Mouse (Mus musculus) hindbrain, embryonic 14.5 days (tissue): ENCODE data around the gene Spred2. TPM values are rescaled to one million over a fixed set of nuclear protein-coding genes. Genes with fewer than 3 reads are reported as not detected.
A peak's percentile ranks its signal among the peaks of the same experiment; 100 is the strongest.

Experiments used
- ATAC-seq: fragments of 200-750 bp; cut with Nextera tagmentation; 2 replicates; pipeline ENCODE4 v1.8.0; 2017; ENCODE audit warnings: moderate number of reproducible peaks, mild to moderate bottlenecking, moderate TSS enrichment, moderate library complexity; ENCODE audit not compliant: low FRiP score
- DNase-seq: peaks from one replicate; pipeline ENCODE4 v3.0.0-alpha.2; 2015; ENCODE audit warnings: low spot score
- H3K27ac ChIP-seq: fragments of 300-500 bp; sonication (generic); 2 replicates; pipeline ENCODE4 v1.5.1; 2014; ENCODE audit warnings: mild to moderate bottlenecking, moderate library complexity
- H3K27me3 ChIP-seq: fragments of 300-500 bp; sonication (generic); 2 replicates; pipeline ENCODE4 v1.6.1; 2014; ENCODE audit warnings: mild to moderate bottlenecking, low read length, mixed read lengths; ENCODE audit not compliant: control insufficient read depth, insufficient read depth
- H3K36me3 ChIP-seq: fragments of 300-500 bp; sonication (generic); replicated peaks from 2 replicates; pipeline ENCODE4 v1.6.1; 2014; ENCODE audit not compliant: control insufficient read depth, insufficient read depth
- H3K4me1 ChIP-seq: fragments of 300-500 bp; sonication (generic); replicated peaks from 2 replicates; pipeline ENCODE4 v1.6.1; 2014; ENCODE audit warnings: antibody characterized with exemption, low read length, mixed read lengths; ENCODE audit not compliant: control insufficient read depth, insufficient read depth
- H3K4me2 ChIP-seq: fragments of 300-500 bp; sonication (generic); replicated peaks from 2 replicates; pipeline ENCODE4 v1.6.1; 2014; ENCODE audit warnings: mild to moderate bottlenecking, moderate library complexity
- H3K4me3 ChIP-seq: fragments of 300-500 bp; sonication (generic); replicated peaks from 2 replicates; pipeline ENCODE4 v1.5.1; 2014; ENCODE audit warnings: mild to moderate bottlenecking, low read length
- H3K9ac ChIP-seq: fragments of 300-500 bp; sonication (generic); 2 replicates; pipeline ENCODE4 v1.6.1; 2014
- H3K9me3 ChIP-seq: fragments of 300-500 bp; sonication (generic); 2 replicates; pipeline ENCODE4 v1.6.1; 2016; ENCODE audit warnings: low read length; ENCODE audit not compliant: control insufficient read depth
- WGBS: fragments of 180-500 bp; shearing (Covaris S2); extraction: QIAGEN DNeasy Blood & Tissue Kit; methylation state at CpG from one replicate; pipeline ENCODE4 v1.1.7; 2014; 5-methylcytosine and 5-hydroxymethylcytosine counted together
- polyA plus RNA-seq: library from polyadenylated mRNA; unstranded; fragments of >200 nt; fragmentation: Nextera tagmentation; extraction: Ambion mirVana; gene quantifications from 2 replicates; pipeline ENCODE4 v1.2.1, GENCODE M21; 2014

Spred2 gene
- polyA plus RNA-seq, 1 experiment from 2014 or later: 6.4 TPM

DNA sequence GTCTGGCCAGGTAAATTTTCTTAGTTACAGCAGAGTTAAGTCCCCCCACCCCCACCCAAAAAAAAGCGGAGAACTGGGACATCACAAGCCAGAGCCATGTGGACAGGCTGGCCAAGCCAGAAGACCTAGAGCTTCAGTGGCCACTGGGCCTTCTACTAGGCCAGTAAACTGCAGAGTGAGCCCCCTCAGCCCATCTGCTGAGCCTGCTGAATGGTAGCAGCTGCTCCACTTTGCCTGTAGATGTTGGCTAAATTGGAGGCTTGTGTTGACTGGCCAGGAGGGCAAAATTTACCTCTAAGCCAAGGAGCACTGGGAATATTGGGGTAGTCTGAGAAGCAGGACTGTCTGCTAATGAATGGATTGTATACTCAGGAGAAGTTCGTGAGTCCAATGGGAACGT lies 36.4 kb downstream of the Spred2 start:
- no peak for ATAC-seq
- no peaks in the 10 kb centered on the region for H3K27me3 ChIP-seq
- no peak overlapping the region for H3K9ac ChIP-seq
- WGBS: 84% methylated on average over 3 of the region's 3 CpGs
- DNase-seq: no peak
- peaks cover 14% of the 10 kb centered on the region for H3K4me1 ChIP-seq
- H3K9me3 ChIP-seq: no peaks in the 10 kb centered on the region
- H3K4me3 ChIP-seq: no peak overlapping the region
- no peak overlapping the region for H3K27ac ChIP-seq
- H3K4me2 ChIP-seq: no peak overlapping the region
- no peaks in the 10 kb centered on the region for H3K36me3 ChIP-seq

DNA sequence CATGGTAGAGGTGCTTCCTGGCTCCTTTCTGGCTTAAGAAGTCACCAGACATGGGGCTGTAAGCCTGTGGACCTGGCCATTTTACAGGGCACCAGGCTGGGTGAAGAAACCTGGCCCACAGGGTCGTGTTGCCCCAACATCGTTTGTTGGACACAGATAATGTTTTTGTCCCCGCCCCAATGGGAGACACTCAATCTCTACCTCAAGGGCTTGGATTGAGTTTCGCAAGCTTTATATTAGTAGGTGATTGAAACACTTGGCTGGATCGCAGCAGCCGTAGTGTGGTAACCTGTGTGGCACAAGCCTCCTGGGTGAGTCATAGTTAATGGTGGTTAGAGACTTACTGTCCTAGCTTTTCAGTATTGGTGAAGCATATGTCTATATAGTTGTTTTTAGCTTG lies 36.9 kb downstream of the Spred2 start:
- Histone ChIP-seq H3K27me3 (no peaks in the 10 kb centered on the region), H3K27ac (no peak overlapping the region), H3K9ac (no peak overlapping the region), H3K4me3 (no peak overlapping the region), H3K4me1 (peaks cover 14% of the 10 kb centered on the region), H3K9me3 (no peaks in the 10 kb centered on the region), H3K4me2 (no peak overlapping the region), H3K36me3 (no peaks in the 10 kb centered on the region)
- no peak for DNase-seq
- ATAC-seq: no peak
- 95% methylated on average over 6 of the region's 6 CpGs for WGBS

DNA sequence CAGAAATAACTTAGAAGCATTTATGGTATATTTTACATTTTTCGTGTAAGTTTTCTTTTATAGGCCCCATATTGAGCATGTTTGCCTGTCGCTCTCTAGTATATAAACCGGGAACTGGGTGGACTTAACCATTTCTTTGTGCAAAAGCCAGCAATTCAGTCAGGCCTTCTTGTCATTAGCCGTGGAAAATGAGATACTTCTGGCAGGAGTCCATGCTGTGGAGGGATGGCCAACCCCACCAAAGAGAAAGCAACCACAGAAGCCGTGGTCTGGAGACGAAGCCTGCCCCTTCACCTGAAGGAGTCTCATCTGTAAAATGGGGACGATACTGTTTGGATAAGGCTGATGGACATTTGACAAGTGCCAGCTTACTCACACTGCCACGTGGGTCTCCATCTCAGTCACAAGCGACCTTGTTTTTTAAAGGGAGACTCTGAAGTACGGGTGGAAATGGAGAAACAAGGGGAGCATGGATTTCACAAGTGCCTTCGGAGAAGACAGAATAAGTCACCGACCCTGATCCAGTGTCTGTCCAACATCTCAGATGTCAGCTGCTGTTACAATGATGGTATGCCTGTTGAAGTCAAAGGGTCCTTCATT lies 37.7 kb downstream of the Spred2 start:
- Histone ChIP-seq H3K4me3 (no peak overlapping the region), H3K27me3 (no peaks in the 10 kb centered on the region), H3K9ac (no peak overlapping the region), H3K4me1 (peaks cover 14% of the 10 kb centered on the region), H3K36me3 (no peaks in the 10 kb centered on the region), H3K4me2 (no peak overlapping the region), H3K27ac (no peak overlapping the region), H3K9me3 (no peaks in the 10 kb centered on the region)
- DNase-seq (no peak), ATAC-seq (no peak)
- WGBS: 85% methylated on average over 12 of the region's 12 CpGs

DNA sequence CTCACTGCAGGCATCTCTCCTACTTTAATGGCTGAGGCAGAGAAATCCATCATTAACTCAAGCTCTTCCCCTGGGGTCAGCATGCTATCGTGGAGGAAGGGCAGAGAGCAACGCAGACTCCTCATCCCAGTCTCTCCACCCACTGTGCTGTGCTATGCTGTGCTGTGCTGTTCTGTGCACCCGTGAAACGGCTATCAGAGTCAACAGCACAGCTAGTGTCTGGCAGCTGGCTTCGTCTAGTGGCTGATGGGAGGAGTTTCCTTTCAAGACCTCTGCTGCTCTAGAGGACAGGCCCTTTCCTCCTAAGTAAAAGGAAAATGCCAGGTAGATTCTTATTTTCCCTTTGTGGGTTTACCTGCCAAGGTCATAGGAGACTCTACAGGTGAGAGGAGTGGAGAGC lies 38.6 kb downstream of the Spred2 start:
- H3K27me3 ChIP-seq: no peaks in the 10 kb centered on the region
- no peaks in the 10 kb centered on the region for H3K9me3 ChIP-seq
- no peak overlapping the region for H3K4me3 ChIP-seq
- peak; percentile 49; the same call in 1 of the 2 replicates for ATAC-seq
- H3K4me1 ChIP-seq: peaks cover 14% of the 10 kb centered on the region
- DNase-seq: no peak
- WGBS: 28% methylated on average over 5 of the region's 5 CpGs
- H3K9ac ChIP-seq: no peak overlapping the region
- H3K27ac ChIP-seq: no peak overlapping the region
- H3K4me2 ChIP-seq: no peak overlapping the region
- H3K36me3 ChIP-seq: no peaks in the 10 kb centered on the region

DNA sequence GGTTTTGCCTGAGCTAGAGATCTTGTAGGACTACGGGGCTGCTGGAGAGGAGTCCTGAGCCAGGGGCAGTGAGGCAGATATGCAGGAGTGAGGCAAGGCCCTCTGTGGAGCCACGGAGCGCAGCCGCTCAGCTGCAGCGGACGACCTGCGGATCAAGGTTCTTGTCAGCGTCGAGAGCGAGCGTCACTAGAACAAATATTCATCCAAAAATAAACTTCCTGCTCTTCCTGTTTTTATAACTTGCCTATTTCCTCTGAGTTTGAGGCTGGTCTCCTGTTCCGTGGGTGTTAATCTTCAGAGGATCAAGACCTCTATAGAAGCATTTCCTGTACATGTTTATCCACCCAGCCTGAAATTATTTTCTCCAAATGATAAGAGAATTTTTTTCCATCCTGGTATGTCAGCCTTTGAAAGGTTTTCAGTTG lies 39.6 kb downstream of the Spred2 start:
- H3K4me3 ChIP-seq: no peak overlapping the region
- no peak for ATAC-seq
- no peaks in the 10 kb centered on the region for H3K27me3 ChIP-seq
- H3K9ac ChIP-seq: no peak overlapping the region
- WGBS: 82% methylated on average over 12 of the region's 12 CpGs
- H3K4me1 ChIP-seq: peaks cover 14% of the 10 kb centered on the region
- no peak overlapping the region for H3K4me2 ChIP-seq
- H3K36me3 ChIP-seq: no peaks in the 10 kb centered on the region
- DNase-seq: no peak
- H3K9me3 ChIP-seq: no peaks in the 10 kb centered on the region
- H3K27ac ChIP-seq: no peak overlapping the region

DNA sequence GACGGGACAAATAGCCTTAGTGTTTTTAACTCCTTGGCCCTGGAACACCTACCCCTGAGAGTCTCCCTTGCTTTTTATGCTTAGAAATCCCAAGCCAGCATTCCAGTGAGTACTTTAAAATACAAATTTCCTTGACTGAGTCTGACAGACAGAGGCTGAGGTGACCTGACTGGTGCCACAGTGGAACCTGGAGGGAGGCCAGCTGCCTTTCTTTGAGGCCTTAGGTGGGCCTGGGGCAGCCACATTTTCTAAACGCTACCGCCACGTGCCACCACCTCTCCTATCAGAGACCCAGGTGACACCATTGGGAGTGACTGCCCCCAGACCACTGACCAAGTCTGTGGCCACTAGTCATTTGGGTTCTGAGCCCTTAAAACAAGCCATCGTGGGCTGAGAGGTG lies 40.2 kb downstream of the Spred2 start:
- Histone ChIP-seq H3K4me3 (no peak overlapping the region), H3K36me3 (no peaks in the 10 kb centered on the region), H3K4me2 (no peak overlapping the region), H3K4me1 (peaks cover 14% of the 10 kb centered on the region), H3K27me3 (no peaks in the 10 kb centered on the region), H3K9ac (no peak overlapping the region), H3K9me3 (no peaks in the 10 kb centered on the region), H3K27ac (0 out of 2 replicates have a peak overlapping the region, but pooled peaks have one; percentile 14)
- ATAC-seq: no peak
- WGBS: 90% methylated on average over 5 of the region's 5 CpGs
- DNase-seq: no peak

DNA sequence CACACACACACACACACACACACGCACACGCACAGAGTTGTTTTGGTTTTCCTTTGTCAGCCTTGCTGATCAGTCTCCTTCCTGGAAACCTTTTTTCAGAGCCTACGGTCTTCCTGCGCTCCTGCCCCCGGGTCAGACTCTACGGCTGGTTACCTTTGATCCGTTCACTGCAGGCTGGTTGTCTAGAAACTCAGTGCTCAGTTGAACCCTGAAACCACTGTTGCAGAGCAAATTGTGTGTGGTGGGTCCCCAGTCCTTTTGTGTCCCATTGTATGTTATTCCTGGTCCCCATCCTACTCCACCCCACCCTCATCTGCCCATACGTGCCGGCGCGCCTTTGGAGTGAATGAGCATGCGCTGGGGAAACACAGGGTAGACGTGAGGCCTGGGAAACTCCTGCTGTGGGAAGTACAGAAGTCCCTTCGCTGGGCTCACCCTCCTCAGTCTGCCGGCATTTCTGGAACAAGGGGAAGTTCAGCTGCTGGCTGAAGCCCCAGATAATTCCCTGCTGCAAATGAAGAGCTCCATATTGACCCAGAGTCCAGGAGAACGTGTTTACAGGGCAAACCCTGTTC lies 40.9 kb downstream of the Spred2 start:
- no peak overlapping the region for H3K4me3 ChIP-seq
- no peaks in the 10 kb centered on the region for H3K9me3 ChIP-seq
- 59% methylated on average over 16 of the region's 16 CpGs for WGBS
- no peak for DNase-seq
- H3K27me3 ChIP-seq: no peaks in the 10 kb centered on the region
- H3K4me1 ChIP-seq: peaks cover 16% of the 10 kb centered on the region
- ATAC-seq: no peak
- H3K27ac ChIP-seq: 0 out of 2 replicates have a peak overlapping the region, but pooled peaks have one; percentile 26
- H3K9ac ChIP-seq: no peak overlapping the region
- H3K36me3 ChIP-seq: no peaks in the 10 kb centered on the region
- peak overlapping the region; percentile 12; the same call in 1 of the 2 replicates for H3K4me2 ChIP-seq

DNA sequence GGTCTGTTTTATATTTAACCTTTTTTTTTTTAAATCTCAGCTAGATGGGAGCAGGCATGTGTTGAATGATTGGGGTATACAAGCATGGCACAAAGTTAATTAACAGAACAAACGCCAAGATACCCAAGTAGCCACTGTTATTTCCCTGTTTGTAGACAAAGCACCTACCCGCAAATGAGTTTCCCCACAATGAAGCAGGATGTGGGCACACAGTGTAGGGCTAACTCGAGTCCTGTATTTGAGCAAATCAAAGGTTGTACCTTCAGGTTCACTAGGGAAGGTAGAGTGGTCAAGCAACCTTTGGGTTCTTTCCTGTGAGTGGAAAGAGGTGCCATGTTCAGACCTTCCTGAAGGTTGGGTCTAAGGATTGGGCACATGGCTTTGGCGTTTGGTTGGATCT lies 41.5 kb downstream of the Spred2 start:
- no peak overlapping the region for H3K9ac ChIP-seq
- DNase-seq (no peak), ATAC-seq (no peak)
- H3K4me1 ChIP-seq: peaks cover 16% of the 10 kb centered on the region
- H3K4me3 ChIP-seq: no peak overlapping the region
- 91% methylated on average over 4 of the region's 4 CpGs for WGBS
- H3K9me3 ChIP-seq: no peaks in the 10 kb centered on the region
- H3K4me2 ChIP-seq: no peak overlapping the region
- no peaks in the 10 kb centered on the region for H3K36me3 ChIP-seq
- H3K27me3 ChIP-seq: no peaks in the 10 kb centered on the region
- 0 out of 2 replicates have a peak overlapping the region, but pooled peaks have one; percentile 26 for H3K27ac ChIP-seq

DNA sequence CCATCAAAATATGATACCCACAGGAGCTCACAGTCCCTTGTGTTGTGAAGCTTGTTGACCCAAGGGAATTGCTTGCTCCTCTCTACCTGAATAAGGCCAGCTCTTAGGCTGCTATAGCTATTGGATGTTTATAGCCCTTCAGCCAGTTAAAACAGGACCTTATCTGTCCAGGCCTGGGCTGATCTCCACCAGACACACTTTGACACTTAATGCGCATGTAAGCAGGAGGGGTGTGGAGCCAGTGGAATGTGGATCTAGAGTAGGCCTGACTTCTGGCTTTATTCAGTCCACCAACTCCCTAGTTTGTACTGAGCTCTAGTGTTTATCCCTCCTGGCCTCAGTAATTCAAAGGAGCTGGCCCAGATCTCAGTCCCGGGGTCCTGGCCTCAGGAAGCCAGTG lies 42.1 kb downstream of the Spred2 start:
- Histone ChIP-seq H3K27ac (no peak overlapping the region), H3K4me3 (no peak overlapping the region), H3K36me3 (no peaks in the 10 kb centered on the region), H3K9me3 (no peaks in the 10 kb centered on the region), H3K4me1 (peaks cover 16% of the 10 kb centered on the region), H3K27me3 (no peaks in the 10 kb centered on the region), H3K9ac (no peak overlapping the region), H3K4me2 (no peak overlapping the region)
- ATAC-seq: no peak
- no peak for DNase-seq
- WGBS: 84% methylated on average over 2 of the region's 2 CpGs
